Mouse (Mus musculus): ENCODE results near the gene Tex16. TPM values are rescaled to one million over a fixed set of nuclear protein-coding genes. Genes with fewer than 3 reads are reported as not detected.

The Tex16 gene
- total RNA-seq (2017): not detected in 2 replicates

DNA sequence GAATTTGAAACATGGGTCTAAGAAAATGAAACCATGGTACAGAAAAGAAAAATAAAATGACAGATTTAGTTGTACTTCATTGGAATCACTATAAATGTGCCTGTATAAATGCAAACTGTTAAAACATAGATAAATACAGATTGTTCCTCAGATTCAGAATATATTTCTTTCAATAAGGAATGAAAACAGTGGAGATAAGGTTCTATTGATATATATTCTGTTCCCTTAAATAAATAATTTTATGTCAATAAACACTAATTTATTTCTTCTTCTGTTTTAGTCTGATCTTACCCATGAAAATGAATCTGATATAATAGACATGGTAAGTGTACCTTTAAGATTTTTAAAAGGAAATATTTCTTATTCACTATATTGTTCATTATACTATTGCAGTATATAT, at the start of gene Tex16:
TSS of gene Tex16 (plus strand) at position 301 of the 400 bp plus-strand sequence.
- no peak for ATAC-seq (ENCODE audit: extremely low read depth, insufficient number of reproducible peaks, low FRiP score, poor library complexity, severe bottlenecking)

DNA sequence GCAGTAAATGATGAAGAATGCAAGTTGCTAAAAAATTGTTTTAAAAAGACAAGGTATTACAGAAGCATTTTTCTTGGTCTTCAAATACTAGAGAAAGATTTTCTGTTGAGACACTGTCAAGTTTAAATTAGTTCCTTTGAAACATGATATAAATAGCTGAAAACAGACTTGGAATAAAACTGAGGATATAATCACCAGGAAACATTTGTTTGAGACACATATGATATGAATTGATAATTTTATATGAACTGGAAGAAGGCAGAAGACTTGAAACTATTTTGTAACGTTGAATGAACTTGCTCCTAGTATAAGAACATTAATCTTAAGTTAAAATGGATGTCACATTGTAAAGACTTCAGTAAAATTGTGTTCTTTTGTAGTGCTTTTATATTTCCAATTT, 11.1 kb upstream of the Tex16 start:
- ATAC-seq (ENCODE audit: extremely low read depth, insufficient number of reproducible peaks, low FRiP score, poor library complexity, severe bottlenecking): no peak

Other genes starting within 250 kb of the Tex16 start
- gene Gm45194, start 119.6 kb upstream of the Tex16 start, total RNA-seq (2017): not detected in 2 replicates
- gene 4933403O08Rik, start 228.0 kb downstream of the Tex16 start, total RNA-seq (2017): not detected in 2 replicates

Data from neutrophil, adult 5-6 weeks (primary cell).